Mouse (Mus musculus) adrenal gland, postnatal 4 days (tissue): ENCODE measurements at regions not wholly inside any gene's neighbourhood (a gene's known extent, or its start where the extent isn't known, plus 50 kb on each side); places are given as distances from the start of the nearest gene placed in this dataset.
A peak's percentile ranks its signal among the peaks of the same experiment; 100 is the strongest.

Source experiments
- DNase-seq, 2 experiments: peaks; one replicate each; pipeline ENCODE4 v3.0.0; 2021 to 2022; ENCODE audit warnings: low spot score in 2 of 2, mixed read lengths in 2 of 2

- DNase-seq, result no peak
Measured at GRCm38 (mm10) chr9:120676771-120677170, 105.5 kb downstream of the Rpl14 start.

GRCm38 (mm10) chr9:120677216-120677615 is 106.0 kb downstream of the Rpl14 start:
- no peak for DNase-seq

GRCm38 (mm10) chr9:120679822-120680426 is 108.7 kb downstream of the Rpl14 start:
- DNase-seq, result no peak

- DNase-seq, result no peak
Measured at GRCm38 (mm10) chr9:120681404-120681803, 110.2 kb downstream of the Rpl14 start.

- DNase-seq, result no peak
Measured at GRCm38 (mm10) chr9:120685961-120686360, 114.7 kb downstream of the Rpl14 start.

- no peak for DNase-seq
Measured at GRCm38 (mm10) chr9:120689025-120689424, 117.8 kb downstream of the Rpl14 start.

- no peak for DNase-seq
Measured at GRCm38 (mm10) chr9:120690510-120690909, 119.3 kb downstream of the Rpl14 start.

- peak; percentile 36 to 71 for DNase-seq
Measured at GRCm38 (mm10) chr9:120690961-120691941, 120.0 kb downstream of the Rpl14 start.

GRCm38 (mm10) chr9:120691971-120692401 is 120.7 kb downstream of the Rpl14 start:
- no peak for DNase-seq

- DNase-seq, result no peak
Measured at GRCm38 (mm10) chr9:120694457-120694856, 123.2 kb downstream of the Rpl14 start.

- DNase-seq, result no peak
Measured at GRCm38 (mm10) chr9:120695966-120696365, 124.7 kb downstream of the Rpl14 start.

GRCm38 (mm10) chr9:120697749-120698148 is 126.5 kb downstream of the Rpl14 start:
- DNase-seq, result no peak

- DNase-seq, result no peak
Measured at GRCm38 (mm10) chr9:120699781-120700180, 128.5 kb downstream of the Rpl14 start.

GRCm38 (mm10) chr9:120702836-120703235 is 131.6 kb downstream of the Rpl14 start:
- no peak for DNase-seq

GRCm38 (mm10) chr9:120703291-120703930 is 132.2 kb downstream of the Rpl14 start:
- DNase-seq, result no peak

GRCm38 (mm10) chr9:120706562-120707198 is 135.4 kb downstream of the Rpl14 start:
- no peak for DNase-seq

- DNase-seq, result no peak
Measured at GRCm38 (mm10) chr9:120708507-120708906, 137.3 kb downstream of the Rpl14 start.

GRCm38 (mm10) chr9:120709146-120709655 is 138.0 kb downstream of the Rpl14 start:
- DNase-seq, result no peak

GRCm38 (mm10) chr9:120712987-120713386 is 141.7 kb downstream of the Rpl14 start:
- no peak for DNase-seq

GRCm38 (mm10) chr9:120715665-120716121 is 144.4 kb downstream of the Rpl14 start:
- no peak for DNase-seq

GRCm38 (mm10) chr9:120718812-120719211 is 147.6 kb downstream of the Rpl14 start:
- no peak for DNase-seq
